Mouse (Mus musculus) limb, embryonic 14.5 days (tissue): ENCODE results near the gene Senp7. TPM values are rescaled to one million over a fixed set of nuclear protein-coding genes. Genes with fewer than 3 reads are reported as not detected.

Source experiments
- ATAC-seq: fragments of 200-750 bp; cut with Nextera tagmentation; 2 replicates; pipeline ENCODE4 v1.8.0; 2017; ENCODE audit warnings: low read depth, moderate number of reproducible peaks, moderate TSS enrichment; ENCODE audit not compliant: low FRiP score
- DNase-seq: peaks from one replicate; pipeline ENCODE4 v3.0.0-alpha.2; 2015; ENCODE audit warnings: low spot score
- H3K27ac ChIP-seq: fragments of 300-500 bp; sonication (generic); replicated peaks from 2 replicates; pipeline ENCODE4 v1.5.1; 2014; ENCODE audit warnings: low read depth, mild to moderate bottlenecking, low read length, moderate library complexity, mixed read lengths
- H3K27me3 ChIP-seq: fragments of 300-500 bp; sonication (generic); 2 replicates; pipeline ENCODE4 v1.6.1; 2014; ENCODE audit warnings: low read length, mixed read lengths; ENCODE audit not compliant: control insufficient read depth, insufficient read depth
- H3K36me3 ChIP-seq: fragments of 300-500 bp; sonication (generic); 2 replicates; pipeline ENCODE4 v1.6.1; 2014; ENCODE audit warnings: mild to moderate bottlenecking, low read length, moderate library complexity, mixed read lengths; ENCODE audit not compliant: control insufficient read depth, insufficient read depth
- H3K4me1 ChIP-seq: fragments of 300-500 bp; sonication (generic); 2 replicates; pipeline ENCODE4 v1.6.1; 2014; ENCODE audit warnings: antibody characterized with exemption, low read length, mixed read lengths; ENCODE audit not compliant: control insufficient read depth, insufficient read depth
- H3K4me2 ChIP-seq: fragments of 300-500 bp; sonication (generic); replicated peaks from 2 replicates; pipeline ENCODE4 v1.6.1; 2014; ENCODE audit warnings: low read depth, mild to moderate bottlenecking, low read length, moderate library complexity; ENCODE audit not compliant: severe bottlenecking
- H3K4me3 ChIP-seq: fragments of 300-500 bp; sonication (generic); replicated peaks from 2 replicates; pipeline ENCODE4 v1.5.1; 2014; ENCODE audit warnings: low read length
- H3K9ac ChIP-seq: fragments of 300-500 bp; sonication (generic); 2 replicates; pipeline ENCODE4 v1.6.1; 2014; ENCODE audit warnings: mild to moderate bottlenecking, low read depth, low read length, moderate library complexity; ENCODE audit not compliant: severe bottlenecking
- H3K9me3 ChIP-seq: fragments of 300-500 bp; sonication (generic); 2 replicates; pipeline ENCODE4 v1.6.1; 2016; ENCODE audit warnings: low read length; ENCODE audit not compliant: control insufficient read depth
- POLR2A ChIP-seq: fragments of 200-500 bp; IDR thresholded peaks from 2 replicates; pipeline ENCODE4 v1.8.0; 2012; ENCODE audit warnings: inconsistent platforms, mild to moderate bottlenecking, moderate library complexity, borderline replicate concordance; ENCODE audit not compliant: insufficient read depth, insufficient read length; ENCODE audit errors: extremely low read depth
- WGBS: fragments of 180-500 bp; shearing (Covaris S2); extraction: QIAGEN DNeasy Blood & Tissue Kit; methylation state at CpG from one replicate; pipeline ENCODE4 v1.1.7; 2014; 5-methylcytosine and 5-hydroxymethylcytosine counted together
- polyA plus RNA-seq, 2 experiments: library from polyadenylated mRNA; depleted of rRNA in 1 of 2; stranded (reverse) in 1 of 2; unstranded in 1 of 2; fragments of >200 nt; fragmentation: Nextera tagmentation in 1 of 2; extraction: Ambion mirVana in 1 of 2; gene quantifications; 2 replicates each; pipeline versions ENCODE4 v1.2.1 to v1.2.3; 2012 to 2014

Senp7 gene
- polyA plus RNA-seq, 2 experiments: 25.3 to 34.5 TPM

GRCm38 (mm10) chr16:56175867-56176581, 127.9 kb downstream of the Senp7 start:
- 66% methylated on average over 7 of the region's 8 CpGs for WGBS
- ATAC-seq: no peak
- H3K36me3 ChIP-seq: peaks cover 32% of the 10 kb centered on the region
- no peak for TF ChIP-seq POLR2A
- H3K27me3 ChIP-seq: no peaks in the 10 kb centered on the region
- H3K4me2 ChIP-seq: no peak overlapping the region
- no peak for DNase-seq
- no peak overlapping the region for H3K4me3 ChIP-seq
- no peak overlapping the region for H3K9ac ChIP-seq
- no peak overlapping the region for H3K27ac ChIP-seq
- H3K9me3 ChIP-seq: no peaks in the 10 kb centered on the region
- no peaks in the 10 kb centered on the region for H3K4me1 ChIP-seq

- ATAC-seq: no peak
- TF ChIP-seq POLR2A: no peak
Observed at GRCm38 (mm10) chr16:56186863-56187262, 138.7 kb downstream of the Senp7 start.

GRCm38 (mm10) chr16:56188198-56188597, 140.1 kb downstream of the Senp7 start:
- no peak for TF ChIP-seq POLR2A
- Histone ChIP-seq H3K4me3 (no peak overlapping the region), H3K27ac (no peak overlapping the region), H3K27me3 (no peaks in the 10 kb centered on the region), H3K4me1 (no peaks in the 10 kb centered on the region), H3K4me2 (no peak overlapping the region), H3K36me3 (peaks cover 49% of the 10 kb centered on the region), H3K9ac (no peak overlapping the region), H3K9me3 (0 out of 2 replicates have a peak, but pooled peaks cover 3% of the 10 kb centered on the region)
- no peak for ATAC-seq
- WGBS: 85% methylated on average over 9 of the region's 9 CpGs
- no peak for DNase-seq

More at GRCm38 (mm10) chr16:56186863-56187262, 138.7 kb downstream of the Senp7 start:
- 78% methylated on average over 4 of the region's 4 CpGs for WGBS
- Histone ChIP-seq H3K4me1 (no peaks in the 10 kb centered on the region), H3K36me3 (peaks cover 62% of the 10 kb centered on the region), H3K27me3 (no peaks in the 10 kb centered on the region), H3K27ac (no peak overlapping the region), H3K4me3 (no peak overlapping the region), H3K9me3 (0 out of 2 replicates have a peak, but pooled peaks cover 3% of the 10 kb centered on the region), H3K9ac (no peak overlapping the region), H3K4me2 (no peak overlapping the region)
- DNase-seq: no peak

- no peak within 1 kb of the TSS for H3K27ac ChIP-seq
- no peaks in the 10 kb centered on the region for H3K9me3 ChIP-seq
- no peaks in the 10 kb centered on the region for H3K36me3 ChIP-seq
- ATAC-seq: no peak
- no peak within 1 kb of the TSS for H3K4me2 ChIP-seq
- no peak within 1 kb of the TSS for H3K4me3 ChIP-seq
- no peaks in the 10 kb centered on the region for H3K27me3 ChIP-seq
- no peak for TF ChIP-seq POLR2A
- no peak within 1 kb of the TSS for H3K9ac ChIP-seq
- 42% methylated on average over 6 of the region's 6 CpGs for WGBS
- DNase-seq: no peak
- no peaks in the 10 kb centered on the region for H3K4me1 ChIP-seq
Observed at GRCm38 (mm10) chr16:56204051-56204450, 155.9 kb downstream of the Senp7 start, which contains the start of gene Impg2. Gene Impg2 (plus strand): TSS chr16:56204313.

- no peaks in the 10 kb centered on the region for H3K36me3 ChIP-seq
- no peak overlapping the region for H3K9ac ChIP-seq
- no peaks in the 10 kb centered on the region for H3K4me1 ChIP-seq
- no peak overlapping the region for H3K4me3 ChIP-seq
- no peaks in the 10 kb centered on the region for H3K27me3 ChIP-seq
- no peaks in the 10 kb centered on the region for H3K9me3 ChIP-seq
- DNase-seq: no peak
- WGBS: 47% methylated on average over 3 of the region's 3 CpGs
- TF ChIP-seq POLR2A: no peak
- ATAC-seq: no peak
- no peak overlapping the region for H3K4me2 ChIP-seq
- no peak overlapping the region for H3K27ac ChIP-seq
Observed at GRCm38 (mm10) chr16:56212740-56213139, 164.6 kb downstream of the Senp7 start.

GRCm38 (mm10) chr16:56227686-56228085, 179.5 kb downstream of the Senp7 start:
- Histone ChIP-seq H3K27ac (no peak overlapping the region), H3K27me3 (no peaks in the 10 kb centered on the region), H3K9ac (no peak overlapping the region), H3K4me3 (no peak overlapping the region), H3K4me1 (no peaks in the 10 kb centered on the region), H3K4me2 (no peak overlapping the region), H3K9me3 (no peaks in the 10 kb centered on the region), H3K36me3 (0 out of 2 replicates have a peak, but pooled peaks cover 4% of the 10 kb centered on the region)
- ATAC-seq: no peak
- no peak for DNase-seq
- no peak for TF ChIP-seq POLR2A
